Mouse (Mus musculus) CD4-positive, CD25-positive, alpha-beta regulatory T cell, adult 2 months (primary cell): ENCODE measurements at regions not wholly inside any gene's neighbourhood (a gene's known extent, or its start where the extent isn't known, plus 50 kb on each side); places are given as distances from the start of the nearest gene placed in this dataset.

ENCODE experiments used
- DNase-seq: peaks from one replicate; pipeline ENCODE4 v3.0.0-alpha.2; 2012; ENCODE audit warnings: low read depth, low spot score

GRCm38 (mm10) chr1:15155046-15155445 lies 938.1 kb downstream of the 4930444P10Rik start:
- no peak for DNase-seq

GRCm38 (mm10) chr1:15153952-15154351 lies 939.2 kb downstream of the 4930444P10Rik start:
- DNase-seq = no peak

GRCm38 (mm10) chr1:15143922-15144591 lies 949.1 kb downstream of the 4930444P10Rik start:
- DNase-seq = no peak

GRCm38 (mm10) chr1:15118462-15118861 lies 974.7 kb downstream of the 4930444P10Rik start:
- DNase-seq = no peak

GRCm38 (mm10) chr1:15111420-15111819 lies 981.7 kb downstream of the 4930444P10Rik start:
- no peak for DNase-seq

- no peak for DNase-seq
Measured at GRCm38 (mm10) chr1:15070331-15070730, 1022.8 kb downstream of the 4930444P10Rik start.

GRCm38 (mm10) chr1:15034047-15034446 lies 1059.1 kb downstream of the 4930444P10Rik start:
- no peak for DNase-seq

- DNase-seq = no peak
Measured at GRCm38 (mm10) chr1:15018460-15018779, 1074.7 kb downstream of the 4930444P10Rik start.

GRCm38 (mm10) chr1:15017689-15018459 lies 1075.3 kb downstream of the 4930444P10Rik start:
- no peak for DNase-seq

GRCm38 (mm10) chr1:15007663-15008344 lies 1085.3 kb downstream of the 4930444P10Rik start:
- DNase-seq = peak; percentile 35

GRCm38 (mm10) chr1:14995348-14995747 lies 1097.8 kb downstream of the 4930444P10Rik start:
- DNase-seq = no peak

- DNase-seq = no peak
Measured at GRCm38 (mm10) chr1:14980093-14980711, 1112.9 kb downstream of the 4930444P10Rik start.
